Mouse (Mus musculus) limb, embryonic 13.5 days (tissue): Measurements from ENCODE around the gene Olfr406. TPM values are rescaled to one million over a fixed set of nuclear protein-coding genes. Genes with fewer than 3 reads are reported as not detected.

Source experiments
- ATAC-seq: fragments of 200-750 bp; cut with Nextera tagmentation; 2 replicates; pipeline ENCODE4 v1.8.0; 2017; ENCODE audit warnings: low read depth, moderate number of reproducible peaks, moderate TSS enrichment; ENCODE audit not compliant: low FRiP score
- H3K27ac ChIP-seq: fragments of 300-500 bp; sonication (generic); 2 replicates; pipeline ENCODE4 v1.5.1; 2015; ENCODE audit warnings: inconsistent platforms, mild to moderate bottlenecking, moderate library complexity
- H3K27me3 ChIP-seq: fragments of 300-500 bp; sonication (generic); 2 replicates; pipeline ENCODE4 v1.6.1; 2015; ENCODE audit warnings: mild to moderate bottlenecking, inconsistent platforms
- H3K36me3 ChIP-seq: fragments of 300-500 bp; sonication (generic); 2 replicates; pipeline ENCODE4 v1.6.1; 2015; ENCODE audit warnings: inconsistent platforms, mild to moderate bottlenecking, moderate library complexity
- H3K4me1 ChIP-seq: fragments of 300-500 bp; sonication (generic); 2 replicates; pipeline ENCODE4 v1.6.1; 2015; ENCODE audit warnings: inconsistent platforms
- H3K4me2 ChIP-seq: fragments of 300-500 bp; sonication (generic); replicated peaks from 2 replicates; pipeline ENCODE4 v1.6.1; 2015; ENCODE audit warnings: inconsistent platforms, mild to moderate bottlenecking, moderate library complexity
- H3K4me3 ChIP-seq: fragments of 300-500 bp; sonication (generic); 2 replicates; pipeline ENCODE4 v1.5.1; 2015; ENCODE audit warnings: moderate library complexity, mild to moderate bottlenecking, inconsistent platforms
- H3K9ac ChIP-seq: fragments of 300-500 bp; sonication (generic); 2 replicates; pipeline ENCODE4 v1.6.1; 2015; ENCODE audit warnings: mild to moderate bottlenecking, inconsistent platforms
- H3K9me3 ChIP-seq: fragments of 300-500 bp; sonication (generic); 2 replicates; pipeline ENCODE4 v1.6.1; 2016; ENCODE audit warnings: inconsistent platforms
- WGBS: fragments of 180-500 bp; shearing (Covaris S2); methylation state at CpG from one replicate; pipeline ENCODE4 v1.1.7; 2015; 5-methylcytosine and 5-hydroxymethylcytosine counted together
- polyA plus RNA-seq: library from polyadenylated mRNA; unstranded; fragments of >200 nt; fragmentation: Nextera tagmentation; extraction: Ambion mirVana; gene quantifications from 2 replicates; pipeline ENCODE4 v1.2.1, GENCODE M21; 2015

Olfr406 gene
- not detected in 2 replicates for polyA plus RNA-seq

DNA sequence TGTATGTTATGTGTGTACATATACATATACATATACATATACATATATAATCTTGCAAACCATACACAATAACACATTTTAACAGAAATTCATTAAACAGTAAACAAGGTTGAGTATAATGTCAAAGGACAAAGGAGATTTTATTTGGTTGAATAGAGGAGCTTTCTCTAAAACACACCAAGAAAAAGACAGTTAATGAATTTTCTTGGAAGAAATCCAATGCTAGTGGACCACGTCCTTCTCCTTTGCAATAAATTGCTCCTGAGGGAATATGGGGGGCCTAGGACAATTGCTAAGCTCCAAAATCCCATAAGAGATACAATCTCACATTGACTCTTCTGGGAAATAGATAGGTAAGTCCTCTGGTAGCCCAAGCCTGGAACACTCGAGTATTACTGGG, at the start of gene Olfr406:
Olfr406 (plus strand) TSS at position 301 of the 400 bp plus-strand sequence.
- H3K9ac ChIP-seq: no peak within 1 kb of the TSS
- ATAC-seq: no peak
- H3K4me3 ChIP-seq: no peak within 1 kb of the TSS
- H3K36me3 ChIP-seq: no peaks in the 10 kb centered on the region
- H3K4me1 ChIP-seq: no peaks in the 10 kb centered on the region
- WGBS: 45% methylated on average over 2 of the region's 2 CpGs
- 0 out of 2 replicates have a peak, but pooled peaks cover 3% of the 10 kb centered on the region for H3K9me3 ChIP-seq
- no peak within 1 kb of the TSS for H3K27ac ChIP-seq
- H3K27me3 ChIP-seq: no peaks in the 10 kb centered on the region
- no peak within 1 kb of the TSS for H3K4me2 ChIP-seq

DNA sequence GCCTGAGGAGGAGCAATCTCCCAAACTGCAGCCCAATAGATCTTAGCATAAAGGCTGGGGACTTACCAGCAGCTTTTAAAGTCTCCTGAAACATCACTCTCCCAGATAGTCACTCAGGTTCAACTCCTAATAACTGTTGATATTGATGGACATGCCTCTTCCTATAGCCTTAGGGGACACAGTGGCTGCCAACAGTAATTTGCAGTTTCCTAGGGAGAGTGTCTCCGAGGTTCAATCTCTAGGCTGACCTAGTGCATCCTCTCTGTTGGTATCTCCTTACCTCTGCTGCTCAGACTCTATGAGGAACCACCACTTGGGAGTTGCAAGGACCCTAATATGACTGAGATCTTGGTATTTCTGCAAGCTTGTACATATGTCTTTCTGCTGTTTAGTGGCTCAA, 48.3 kb upstream of the Olfr406 start, which contains the start of gene Olfr43:
Olfr43 (minus strand) TSS at position 101 of the 400 bp plus-strand sequence.
- Histone ChIP-seq H3K9me3 (peaks cover 8% of the 10 kb centered on the region; the same call in 1 of the 2 replicates), H3K27me3 (no peaks in the 10 kb centered on the region), H3K4me1 (no peaks in the 10 kb centered on the region), H3K27ac (no peak within 1 kb of the TSS), H3K36me3 (no peaks in the 10 kb centered on the region), H3K4me3 (no peak within 1 kb of the TSS), H3K9ac (no peak within 1 kb of the TSS), H3K4me2 (no peak within 1 kb of the TSS)
- ATAC-seq: no peak
- 61% methylated on average over 1 of the region's 1 CpGs for WGBS

DNA sequence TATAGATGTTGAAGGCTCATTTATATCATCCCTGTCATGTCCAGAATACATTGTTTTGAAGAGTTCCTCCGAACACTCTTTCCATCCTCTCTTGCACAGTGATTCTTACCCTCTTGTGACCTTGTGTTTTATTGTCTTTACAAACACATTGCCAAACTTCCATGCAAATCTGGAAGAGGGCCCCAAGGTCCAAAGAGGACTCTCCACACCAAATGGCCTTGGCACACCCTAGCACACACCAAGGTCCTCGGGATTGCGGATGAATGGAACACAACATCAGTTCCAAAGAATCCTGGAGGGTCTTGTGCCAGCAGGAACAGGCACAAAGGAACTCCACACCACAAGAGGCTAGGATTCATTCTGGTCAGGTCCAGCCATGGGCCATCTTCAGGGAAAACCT, 18.4 kb upstream of the Olfr406 start:
- Histone ChIP-seq H3K9me3 (peaks cover 10% of the 10 kb centered on the region; the same call in 1 of the 2 replicates), H3K27me3 (no peaks in the 10 kb centered on the region), H3K4me2 (no peak overlapping the region), H3K9ac (no peak overlapping the region), H3K4me3 (no peak overlapping the region), H3K27ac (no peak overlapping the region), H3K4me1 (no peaks in the 10 kb centered on the region), H3K36me3 (no peaks in the 10 kb centered on the region)
- WGBS: 89% methylated on average over 3 of the region's 3 CpGs
- no peak for ATAC-seq

DNA sequence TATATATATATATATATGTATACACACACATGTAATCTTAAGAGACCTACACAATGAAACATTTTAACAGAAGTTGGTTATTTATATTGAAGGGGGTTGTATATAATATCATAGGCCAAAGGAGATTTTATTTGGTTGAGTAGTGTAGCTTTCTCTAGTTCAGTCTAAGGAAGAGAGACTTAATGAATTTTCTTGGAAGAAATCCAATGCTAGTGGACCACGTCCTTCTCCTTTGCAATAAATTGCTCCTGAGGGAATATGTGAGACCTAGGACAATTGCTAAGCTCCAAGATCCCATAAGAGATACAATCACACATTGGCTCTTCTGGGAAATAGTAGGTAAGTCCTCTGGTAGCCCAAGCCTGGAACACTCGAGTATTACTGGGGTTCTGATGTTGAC, 23.8 kb downstream of the Olfr406 start, which contains the start of gene Olfr59:
Olfr59 (plus strand) TSS at position 301 of the 400 bp plus-strand sequence.
- Histone ChIP-seq H3K4me1 (no peaks in the 10 kb centered on the region), H3K4me2 (no peak within 1 kb of the TSS), H3K27me3 (no peaks in the 10 kb centered on the region), H3K27ac (no peak within 1 kb of the TSS), H3K4me3 (no peak within 1 kb of the TSS), H3K36me3 (no peaks in the 10 kb centered on the region), H3K9me3 (peaks cover 13% of the 10 kb centered on the region; the same call in 1 of the 2 replicates), H3K9ac (no peak within 1 kb of the TSS)
- no peak for ATAC-seq
- 61% methylated on average over 2 of the region's 2 CpGs for WGBS

DNA sequence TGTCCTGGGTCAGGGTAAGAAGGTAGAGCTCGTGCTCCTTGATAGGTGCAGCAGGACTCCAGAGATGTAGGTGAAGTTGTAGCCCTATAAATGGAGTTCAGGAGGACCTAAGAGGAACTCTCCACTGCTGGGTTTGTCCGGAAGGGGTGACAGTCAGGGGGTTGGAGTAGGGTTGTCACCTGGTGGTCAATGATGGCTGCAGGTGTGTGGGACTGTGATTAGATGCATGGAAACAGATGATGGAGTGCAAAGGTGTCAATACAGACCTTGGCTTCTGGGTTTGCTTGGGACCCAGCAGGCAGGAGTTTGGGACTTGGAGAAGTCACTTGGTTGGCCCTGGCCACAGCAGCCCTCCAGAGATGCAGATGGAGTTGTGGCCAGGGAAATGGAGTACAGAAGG, 27.6 kb downstream of the Olfr406 start:
- H3K4me3 ChIP-seq: no peak overlapping the region
- no peak for ATAC-seq
- no peaks in the 10 kb centered on the region for H3K4me1 ChIP-seq
- no peak overlapping the region for H3K9ac ChIP-seq
- H3K36me3 ChIP-seq: no peaks in the 10 kb centered on the region
- H3K27ac ChIP-seq: no peak overlapping the region
- no peak overlapping the region for H3K4me2 ChIP-seq
- H3K27me3 ChIP-seq: no peaks in the 10 kb centered on the region
- no peaks in the 10 kb centered on the region for H3K9me3 ChIP-seq
- 65% methylated on average over 2 of the region's 2 CpGs for WGBS

Other genes with a start within 250 kb of the Olfr406 start
- not detected in 2 replicates for gene Olfr139, start 203.3 kb upstream of the Olfr406 start, polyA plus RNA-seq
- gene Olfr399, start 203.2 kb upstream of the Olfr406 start, polyA plus RNA-seq: not detected in 2 replicates
- gene Zfp616, start 189.9 kb upstream of the Olfr406 start, polyA plus RNA-seq: not detected in 2 replicates
- gene Olfr401, start 146.1 kb upstream of the Olfr406 start, polyA plus RNA-seq: not detected in 2 replicates
- not detected in 2 replicates for gene Olfr402, start 106.3 kb upstream of the Olfr406 start, polyA plus RNA-seq
- not detected in 2 replicates for gene Olfr403, start 73.6 kb upstream of the Olfr406 start, polyA plus RNA-seq
- gene Olfr43, start 48.4 kb upstream of the Olfr406 start, polyA plus RNA-seq: not detected in 2 replicates
- gene Olfr59, start 23.9 kb downstream of the Olfr406 start, polyA plus RNA-seq: not detected in 2 replicates
- gene Olfr410, start 78.2 kb downstream of the Olfr406 start, polyA plus RNA-seq: not detected in 2 replicates
- gene Olfr411, start 92.8 kb downstream of the Olfr406 start, polyA plus RNA-seq: not detected in 2 replicates
- not detected in 2 replicates for gene Olfr412, start 102.3 kb downstream of the Olfr406 start, polyA plus RNA-seq